Comparison of ENCODE assay signal across 16 mouse cellular contexts in the genomic region with DNA sequence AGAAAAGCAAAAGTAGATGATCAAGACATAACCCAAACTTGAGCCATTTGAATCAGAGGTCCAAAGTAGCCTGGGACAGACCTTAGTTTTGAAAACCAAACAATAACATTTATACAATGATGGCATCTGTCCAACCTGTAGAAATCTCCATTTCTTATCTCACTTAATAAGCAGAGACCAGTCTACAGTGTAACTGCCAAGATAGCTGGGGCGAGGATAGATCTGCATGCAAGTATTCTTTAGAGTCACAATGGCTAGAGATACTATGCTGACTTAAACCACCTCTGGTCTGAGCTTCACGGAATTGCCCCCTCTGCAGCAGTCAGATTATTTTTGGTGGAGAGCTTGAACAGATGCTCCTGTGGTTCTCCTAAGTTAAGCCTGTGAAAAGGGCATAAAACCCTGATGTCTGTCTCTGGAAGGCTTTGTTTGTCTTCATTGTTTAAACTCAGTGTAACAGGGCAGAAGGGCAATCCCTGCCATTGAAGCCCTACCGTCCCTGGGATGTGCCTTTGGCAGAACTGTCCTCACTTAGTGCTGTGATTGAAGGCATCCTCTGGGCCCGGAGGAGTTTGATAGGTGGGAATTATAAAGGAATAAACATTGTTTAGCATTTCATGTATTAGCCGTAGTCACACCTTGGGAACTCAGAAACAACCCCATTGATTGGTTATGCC.
"Had no signal": no experiment of that assay in that cellular context is flagged by ENCODE, and none has a peak within 500 bp of the region (broad histone marks: within the 10 kb centered on the region; RNA-seq: fewer than 3 reads in every experiment).

No protein-coding gene starts in this region.

- H3K4me1 ChIP-seq: limb, embryonic 15.5 days; megakaryocyte, embryonic 14.5 days; midbrain, embryonic 15.5 days; neural tube, embryonic 13.5 days; stomach, embryonic 15.5 days had no signal

- H3K9me3 ChIP-seq: limb, embryonic 15.5 days; liver, embryonic 13.5 days; lung, embryonic 15.5 days; megakaryocyte, embryonic 14.5 days; midbrain, embryonic 15.5 days; neural tube, embryonic 13.5 days; stomach, embryonic 15.5 days had no signal

- H3K4me2 ChIP-seq: limb, embryonic 15.5 days; liver, embryonic 13.5 days; lung, embryonic 15.5 days; midbrain, embryonic 15.5 days; neural tube, embryonic 13.5 days; stomach, embryonic 15.5 days had no signal

- H3K4me3 ChIP-seq: limb, embryonic 15.5 days; liver, embryonic 13.5 days; lung, embryonic 15.5 days; megakaryocyte, embryonic 14.5 days; midbrain, embryonic 15.5 days; neural tube, embryonic 13.5 days; stomach, embryonic 15.5 days had no signal

- H3K27ac ChIP-seq: kidney, postnatal 0 days; limb, embryonic 15.5 days; liver, embryonic 13.5 days; lung, embryonic 15.5 days; midbrain, embryonic 15.5 days; neural tube, embryonic 13.5 days; stomach, embryonic 15.5 days had no signal

- H3K36me3 ChIP-seq: limb, embryonic 15.5 days; liver, embryonic 13.5 days; lung, embryonic 15.5 days; midbrain, embryonic 15.5 days; neural tube, embryonic 13.5 days; stomach, embryonic 15.5 days had no signal

- ATAC-seq: midbrain, embryonic 15.5 days had no signal

- H3K9ac ChIP-seq: limb, embryonic 15.5 days; liver, embryonic 13.5 days; lung, embryonic 15.5 days; midbrain, embryonic 15.5 days; neural tube, embryonic 13.5 days; stomach, embryonic 15.5 days had no signal

- H3K27me3 ChIP-seq: limb, embryonic 15.5 days; liver, embryonic 13.5 days; lung, embryonic 15.5 days; megakaryocyte, embryonic 14.5 days; midbrain, embryonic 15.5 days; neural tube, embryonic 13.5 days; stomach, embryonic 15.5 days had no signal

- DNase-seq: kidney, adult 11 months; kidney, adult 9 months; kidney, postnatal 36 days; layer of hippocampus, adult 9-11 months; layer of hippocampus, postnatal 36 days; liver, embryonic 13.5 days; right cerebral cortex, postnatal 14 days; thymus, adult 2 months; thymus, postnatal 25 days had no signal
